Mouse (Mus musculus): ENCODE results near the gene Krtap5-4.
A peak's percentile ranks its signal among the peaks of the same experiment; 100 is the strongest.
"Not testable (repeated sequence)": the region's sequence is repeated elsewhere in the genome, so short reads cannot be mapped to it uniquely, and the experiment has no call there.

The Krtap5-4 gene

DNA sequence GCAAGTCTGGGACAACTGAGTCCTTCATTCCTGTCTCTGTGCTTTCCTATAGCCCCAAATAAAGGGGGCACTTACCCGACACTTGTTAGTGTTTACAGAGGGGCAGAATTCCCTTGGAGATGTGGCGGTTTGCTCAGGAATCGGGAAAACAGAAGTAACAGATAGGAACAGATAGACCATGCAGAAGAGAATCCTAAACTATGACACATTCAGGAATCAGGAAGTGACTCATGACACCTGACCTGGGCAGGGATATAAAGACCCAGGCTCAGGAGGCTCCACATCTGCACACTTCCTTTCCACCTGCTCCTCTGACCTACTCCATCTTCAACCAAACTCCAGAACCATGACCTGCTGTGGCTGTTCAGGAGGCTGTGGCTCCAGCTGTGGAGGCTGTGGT lies at the start of gene Krtap5-4:
Gene Krtap5-4 (plus strand): TSS at position 301 of the 400 bp plus-strand sequence.
- DNase-seq, result no peak

DNA sequence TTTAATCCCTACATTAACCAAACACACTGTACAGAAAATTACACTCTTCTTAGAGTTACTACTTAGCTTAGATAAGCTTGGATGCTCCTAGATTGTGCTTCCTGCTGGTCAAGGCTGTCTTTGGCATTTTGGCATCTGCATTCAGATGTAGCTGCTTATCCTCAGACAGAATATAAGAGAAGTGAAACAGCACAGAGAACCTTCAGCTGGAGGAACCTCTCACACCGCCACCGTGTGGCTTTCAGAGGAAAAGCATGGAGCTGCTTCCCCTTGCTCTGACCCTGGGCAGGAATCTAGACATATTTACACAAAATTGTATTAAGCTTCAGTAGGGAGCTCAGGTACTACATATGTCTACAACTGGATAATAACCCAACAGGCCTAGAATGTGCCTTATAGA lies 47.8 kb upstream of the Krtap5-4 start:
- peak; percentile 37 to 39 for DNase-seq

DNA sequence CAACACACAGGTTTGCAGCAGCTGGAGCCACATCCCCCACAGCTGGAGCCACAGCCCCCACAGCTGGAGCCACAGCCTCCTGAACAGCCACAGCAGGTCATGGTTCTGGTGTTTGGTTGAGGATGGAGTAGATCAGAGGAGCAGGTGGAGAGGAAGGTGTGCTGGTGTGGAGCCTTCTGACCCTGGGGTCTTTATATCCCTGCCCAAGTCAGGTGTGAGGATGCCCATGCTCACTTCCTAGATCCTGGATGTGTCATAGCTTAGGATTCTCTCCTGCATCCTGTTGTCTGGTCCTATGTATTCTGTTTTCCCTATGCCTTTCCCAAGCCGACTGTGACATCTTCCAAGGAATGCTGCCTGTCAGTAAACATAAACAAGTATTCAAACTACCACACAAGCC lies 45.1 kb upstream of the Krtap5-4 start, which contains the start of gene Gm2431:
Gene Gm2431 (minus strand): TSS at position 101 of the 400 bp plus-strand sequence.
- not testable (repeated sequence) for DNase-seq

DNA sequence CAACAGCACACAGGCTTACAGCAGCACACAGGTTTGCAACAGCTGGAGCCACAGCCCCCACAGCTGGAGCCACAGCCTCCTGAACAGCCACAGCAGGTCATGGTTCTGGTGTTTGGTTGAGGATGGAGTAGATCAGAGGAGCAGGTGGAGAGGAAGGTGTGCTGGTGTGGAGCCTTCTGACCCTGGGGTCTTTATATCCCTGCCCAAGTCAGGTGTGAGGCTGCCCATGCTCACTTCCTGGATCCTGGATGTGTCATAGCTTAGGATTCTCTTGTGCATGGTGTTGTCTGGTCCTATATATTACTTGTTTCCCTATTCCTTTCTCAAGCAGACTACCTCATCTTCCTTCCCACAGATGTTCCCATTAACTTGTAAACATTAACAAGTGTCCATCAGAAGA lies 29.1 kb upstream of the Krtap5-4 start, which contains the start of gene Gm4559:
Gene Gm4559 (minus strand): TSS at position 101 of the 400 bp plus-strand sequence.
- not testable (repeated sequence) for DNase-seq

DNA sequence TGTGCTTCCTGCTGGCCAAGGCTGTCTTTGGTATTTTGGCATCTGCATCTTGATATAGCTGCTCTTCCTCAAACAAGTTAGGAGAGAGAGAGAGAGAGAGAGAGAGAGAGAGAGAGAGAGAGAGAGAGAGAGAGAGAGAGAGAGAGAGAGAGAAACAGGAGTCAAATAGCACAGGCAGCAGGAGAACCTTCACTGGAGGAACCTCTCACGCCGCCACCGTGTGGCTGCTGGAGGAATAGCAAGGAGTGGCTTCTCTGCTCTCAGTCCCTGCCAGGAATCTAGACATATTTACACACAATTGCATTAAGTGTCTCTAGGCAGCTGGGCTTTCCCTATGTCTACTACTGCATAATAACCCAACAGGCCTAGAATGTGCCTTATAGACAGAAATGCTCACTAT lies 25.2 kb upstream of the Krtap5-4 start:
- peak; percentile 71 to 76 for DNase-seq

DNA sequence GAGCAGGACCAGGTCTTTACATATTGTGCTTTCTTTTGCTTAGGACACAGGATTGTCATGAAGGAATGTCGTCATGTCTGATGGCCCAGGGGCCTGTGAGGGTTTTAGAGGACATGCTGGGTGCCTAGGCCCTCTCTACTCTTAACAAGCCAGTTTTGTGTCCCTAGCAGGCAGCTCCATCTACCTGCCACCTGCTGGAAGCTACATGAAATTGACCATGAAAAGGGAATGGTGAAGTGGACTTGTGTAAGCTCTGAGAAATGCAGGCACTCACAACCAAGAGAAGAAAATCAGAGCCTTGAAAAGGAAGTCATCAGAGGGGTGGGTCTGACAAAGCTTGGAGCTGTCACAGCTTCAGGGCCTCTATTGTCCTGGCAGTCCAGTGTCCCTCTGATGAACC lies 24.1 kb upstream of the Krtap5-4 start:
- DNase-seq, result not testable (repeated sequence)

DNA sequence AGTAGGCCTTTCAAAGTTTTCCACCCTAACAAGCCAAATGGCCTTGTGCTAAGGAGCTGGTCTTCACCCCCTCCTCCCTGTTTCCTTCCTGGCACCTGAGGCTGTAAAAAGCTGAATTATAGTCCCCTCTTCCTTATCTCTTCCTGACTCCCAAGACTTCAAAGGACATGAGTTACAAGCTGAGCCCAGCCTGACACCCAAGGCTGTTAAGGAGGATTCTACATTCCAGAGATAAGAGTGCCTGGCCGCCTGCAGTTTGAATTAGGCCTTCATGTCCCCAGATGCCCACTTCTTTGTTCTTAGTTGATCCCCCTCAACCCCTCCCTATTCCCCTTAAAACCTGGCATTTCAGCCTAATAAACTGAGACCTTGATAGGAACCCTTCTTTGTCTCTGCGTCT lies 20.5 kb upstream of the Krtap5-4 start:
- DNase-seq, result not testable (repeated sequence)

DNA sequence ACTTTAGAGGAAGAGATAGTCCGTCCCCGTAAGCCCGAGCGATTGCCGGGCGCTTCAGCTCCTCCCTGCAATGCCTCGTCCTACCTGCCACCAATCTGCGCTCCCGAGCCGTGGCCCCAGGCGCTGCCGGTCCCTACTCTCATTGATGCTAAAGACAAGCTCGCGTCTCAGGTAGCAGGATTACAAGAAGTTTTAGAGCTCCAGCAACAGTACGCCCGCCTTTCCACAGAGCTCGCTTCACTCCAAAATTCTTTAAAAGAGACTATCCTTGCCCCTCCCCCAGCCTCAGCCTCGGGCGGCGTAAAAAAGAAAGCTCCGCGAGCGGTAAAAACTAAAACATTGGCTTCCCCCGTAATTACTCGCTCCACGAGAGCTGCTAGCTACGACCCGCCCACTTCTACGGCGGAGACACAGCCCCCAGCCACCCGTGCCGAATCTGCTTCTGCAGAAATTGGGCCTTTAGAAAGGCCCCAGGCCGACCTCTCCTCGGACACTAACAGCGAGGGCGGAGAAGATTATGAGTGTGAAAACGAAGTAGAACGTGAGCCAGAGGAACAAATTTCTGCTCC lies 19.2 kb upstream of the Krtap5-4 start:
- peak; percentile 56 to 57 for DNase-seq

DNA sequence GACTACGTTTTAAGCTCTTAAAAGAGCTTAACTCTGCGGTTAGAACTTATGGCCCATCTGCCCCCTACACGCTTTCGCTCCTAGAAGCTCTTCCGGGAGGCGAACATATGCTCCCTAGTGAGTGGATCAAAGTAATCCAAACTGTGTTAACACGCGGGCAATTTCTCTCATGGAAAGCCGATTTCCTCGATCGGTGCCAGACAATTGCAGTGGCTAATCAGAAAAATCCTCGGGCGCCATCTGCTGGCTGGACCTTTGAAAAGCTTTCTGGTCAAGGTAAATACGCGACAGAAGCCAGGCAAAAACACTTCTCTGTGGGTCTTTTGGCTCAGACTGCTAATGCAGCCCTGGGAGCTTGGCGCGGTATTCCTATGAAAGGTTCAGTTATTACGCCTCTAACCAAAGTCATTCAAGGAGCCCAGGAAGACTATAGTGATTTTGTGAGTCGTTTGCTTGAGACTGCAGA lies 18.7 kb upstream of the Krtap5-4 start:
- peak; percentile 93 to 96 for DNase-seq

DNA sequence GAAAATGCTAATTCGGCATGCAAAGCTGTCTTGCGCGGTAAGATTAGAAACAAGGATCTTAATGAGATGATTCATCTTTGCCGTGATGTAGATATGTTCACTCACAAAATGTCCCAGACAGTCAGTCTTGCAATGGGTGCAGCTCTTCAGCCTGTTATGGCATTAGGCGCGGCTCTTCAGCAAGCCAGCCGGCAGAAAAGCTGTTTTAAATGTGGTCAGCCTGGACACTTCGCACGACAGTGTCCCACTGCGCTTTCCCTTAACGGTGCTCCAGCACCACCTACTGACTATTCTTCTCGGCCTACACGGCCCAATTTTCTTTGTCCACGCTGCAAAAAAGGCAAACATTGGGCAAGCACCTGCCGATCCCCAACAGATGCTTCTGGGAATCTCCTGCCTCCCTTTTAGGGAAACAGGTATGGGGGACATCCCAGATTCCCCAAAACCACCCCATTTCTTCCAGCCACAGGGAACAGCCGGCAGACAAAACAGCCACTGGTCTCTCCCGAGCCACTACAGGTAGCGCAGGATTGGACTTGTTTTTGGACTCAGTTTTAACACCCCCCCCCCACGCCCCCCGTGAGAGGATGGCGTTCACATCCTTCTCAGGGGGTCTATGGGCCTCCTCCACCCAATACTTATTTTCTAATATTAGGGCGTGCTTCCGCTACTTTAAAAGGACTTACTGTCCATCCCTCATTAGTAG lies 18.1 kb upstream of the Krtap5-4 start:
- peak; percentile 49 to 52 for DNase-seq

DNA sequence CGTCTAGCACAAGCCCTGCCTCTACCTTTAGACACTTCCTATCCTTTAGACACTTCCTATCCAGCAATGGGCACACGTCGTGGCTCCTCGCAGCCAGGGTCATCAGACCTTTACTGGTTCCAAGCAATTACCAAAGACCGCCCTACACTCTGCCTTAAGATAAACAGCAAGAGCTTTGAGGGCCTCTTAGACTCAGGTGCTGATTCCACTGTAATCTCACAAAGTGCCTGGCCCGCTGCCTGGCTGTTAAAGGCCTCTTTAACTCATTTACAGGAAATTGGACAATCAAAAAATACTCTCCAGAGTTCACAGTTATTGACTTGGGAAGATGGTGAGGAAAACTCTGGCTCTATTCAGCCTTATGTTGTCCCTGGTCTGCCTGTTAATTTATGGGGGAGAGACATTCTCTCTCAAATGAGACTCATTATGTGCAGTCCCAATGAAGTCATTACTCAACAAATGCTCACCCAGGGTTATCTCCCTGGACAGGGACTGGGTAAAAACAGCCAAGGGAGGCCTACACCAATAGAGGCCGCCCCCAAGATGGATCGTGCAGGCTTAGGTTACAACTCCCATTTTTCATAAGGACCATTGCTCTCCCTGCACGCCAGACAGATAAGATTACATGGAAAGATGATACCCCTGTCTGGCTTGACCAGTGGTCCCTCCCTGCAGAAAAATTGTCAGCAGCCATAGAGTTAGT lies 17.3 kb upstream of the Krtap5-4 start:
- not testable (repeated sequence) for DNase-seq

DNA sequence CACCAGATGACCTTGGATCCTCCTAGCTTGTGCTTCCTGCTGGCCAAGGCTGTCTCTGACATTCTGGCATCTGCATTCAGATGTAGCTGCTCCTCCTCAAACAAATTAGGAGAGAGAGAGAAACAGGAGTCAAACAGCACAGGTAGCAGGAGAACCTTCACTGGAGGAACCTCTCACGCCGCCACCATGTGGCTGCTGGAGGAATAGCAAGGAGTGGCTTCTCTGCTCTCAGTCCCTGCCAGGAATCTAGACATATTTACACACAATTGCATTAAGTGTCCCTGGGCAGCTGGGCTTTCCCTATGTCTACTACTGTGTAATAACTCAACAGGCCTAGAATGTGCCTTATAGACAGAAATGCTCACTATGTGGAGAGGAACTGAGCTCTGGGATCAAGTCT lies 9.5 kb upstream of the Krtap5-4 start:
- DNase-seq, result peak; percentile 41 to 50

DNA sequence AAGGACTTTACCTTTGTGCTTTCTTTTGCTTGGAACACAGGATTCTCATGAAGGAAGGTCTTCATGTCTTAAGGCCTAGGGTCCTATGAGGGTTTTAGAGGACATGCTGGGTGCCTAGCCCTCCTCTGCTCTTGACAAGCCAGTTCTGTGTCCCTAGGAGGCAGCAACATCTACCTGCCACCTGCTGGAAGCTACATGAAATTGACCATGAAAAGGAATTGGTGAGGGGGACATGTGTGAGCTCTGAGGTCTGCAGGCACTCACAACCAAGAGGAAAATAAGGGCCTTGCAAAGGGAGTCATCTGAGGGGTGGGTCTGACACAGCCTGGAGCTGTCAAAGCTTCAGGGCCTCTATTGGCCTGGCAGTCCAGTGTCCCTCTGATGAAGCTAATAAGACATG lies 7.9 kb upstream of the Krtap5-4 start:
- DNase-seq, result no peak

DNA sequence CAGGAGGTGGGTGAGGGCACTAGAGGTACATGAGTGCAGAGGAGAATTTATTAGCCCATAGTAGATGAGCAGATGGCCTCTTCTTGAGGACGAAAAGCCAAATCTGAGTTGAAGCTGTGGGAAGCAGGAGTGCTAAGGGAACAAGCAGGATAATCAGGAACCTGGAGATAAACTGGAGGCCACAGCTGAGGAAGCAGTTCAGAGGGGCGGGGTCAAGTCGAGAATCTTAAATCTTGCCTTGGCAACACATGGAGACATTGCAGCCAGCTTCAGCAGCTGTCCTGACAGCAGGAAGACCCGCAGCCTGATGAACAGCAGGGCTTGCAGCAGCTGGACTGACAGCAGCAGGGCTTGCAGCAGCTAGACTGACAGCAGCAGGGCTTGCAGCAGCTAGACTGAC lies 7.2 kb upstream of the Krtap5-4 start:
- DNase-seq, result not testable (repeated sequence)

DNA sequence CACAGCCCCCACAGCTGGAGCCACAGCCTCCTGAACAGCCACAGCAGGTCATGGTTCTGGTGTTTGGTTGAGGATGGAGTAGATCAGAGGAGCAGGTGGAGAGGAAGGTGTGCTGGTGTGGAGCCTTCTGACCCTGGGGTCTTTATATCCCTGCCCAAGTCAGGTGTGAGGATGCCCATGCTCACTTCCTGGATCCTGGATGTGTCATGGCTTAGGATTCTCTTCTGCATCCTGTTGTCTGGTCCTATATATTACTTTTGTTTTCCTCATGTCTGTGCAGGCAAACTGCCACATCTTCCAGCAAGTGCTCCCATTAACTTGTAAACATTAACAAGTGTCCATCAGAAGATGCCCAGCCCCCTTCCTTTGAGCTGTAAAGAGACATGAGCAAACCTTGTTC lies 6.3 kb upstream of the Krtap5-4 start, which contains the start of gene Krtap5-1:
Gene Krtap5-1 (minus strand): TSS at position 101 of the 400 bp plus-strand sequence.
- not testable (repeated sequence) for DNase-seq

DNA sequence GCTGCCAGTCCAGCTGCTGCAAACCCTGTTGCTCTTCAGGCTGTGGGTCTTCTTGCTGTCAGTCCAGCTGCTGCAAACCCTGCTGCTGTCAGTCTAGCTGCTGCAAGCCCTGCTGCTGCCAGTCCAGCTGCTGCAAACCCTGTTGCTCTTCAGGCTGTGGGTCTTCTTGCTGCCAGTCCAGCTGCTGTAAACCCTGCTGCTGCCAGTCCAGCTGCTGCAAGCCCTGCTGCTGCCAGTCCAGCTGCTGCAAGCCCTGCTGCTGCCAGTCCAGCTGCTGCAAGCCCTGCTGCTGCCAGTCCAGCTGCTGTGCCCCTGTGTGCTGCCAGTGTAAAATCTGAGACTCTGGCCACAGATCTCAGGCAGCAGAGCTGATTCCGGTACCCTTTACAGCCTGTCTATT lies 580 bp downstream of the Krtap5-4 start:
- DNase-seq, result not testable (repeated sequence)

DNA sequence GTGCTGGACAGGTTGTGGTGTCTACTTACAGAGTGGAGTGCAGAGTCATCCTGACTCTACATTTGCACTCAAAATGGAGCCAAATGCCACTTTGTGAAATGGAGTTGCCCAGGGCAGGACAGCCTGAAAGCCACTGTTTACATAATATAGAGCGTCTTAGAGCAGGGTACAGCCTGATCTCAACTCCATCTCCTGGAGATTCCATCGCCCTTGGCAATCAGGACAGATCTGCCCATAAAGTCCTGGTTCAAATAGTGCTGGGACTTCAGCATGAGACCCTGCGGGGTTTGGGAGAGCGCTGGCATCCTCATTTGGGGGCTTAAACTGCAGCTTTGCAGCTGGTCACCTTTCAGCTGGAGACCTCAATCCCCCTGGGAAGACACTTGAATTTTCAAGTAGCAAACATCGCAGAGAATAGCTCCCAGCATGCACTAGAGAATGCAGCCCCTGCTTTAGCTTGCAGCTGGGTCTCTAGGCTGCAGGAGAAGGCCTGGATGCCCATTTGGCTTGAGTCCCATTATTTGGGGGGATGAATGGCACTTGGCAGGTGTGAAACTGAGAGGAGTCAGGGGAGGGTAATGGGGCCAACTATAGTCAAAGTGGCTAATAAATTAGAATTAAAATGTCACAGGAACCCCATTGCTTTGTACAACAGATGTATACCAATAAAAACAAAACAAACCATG lies 11.4 kb downstream of the Krtap5-4 start:
- no peak for DNase-seq

DNA sequence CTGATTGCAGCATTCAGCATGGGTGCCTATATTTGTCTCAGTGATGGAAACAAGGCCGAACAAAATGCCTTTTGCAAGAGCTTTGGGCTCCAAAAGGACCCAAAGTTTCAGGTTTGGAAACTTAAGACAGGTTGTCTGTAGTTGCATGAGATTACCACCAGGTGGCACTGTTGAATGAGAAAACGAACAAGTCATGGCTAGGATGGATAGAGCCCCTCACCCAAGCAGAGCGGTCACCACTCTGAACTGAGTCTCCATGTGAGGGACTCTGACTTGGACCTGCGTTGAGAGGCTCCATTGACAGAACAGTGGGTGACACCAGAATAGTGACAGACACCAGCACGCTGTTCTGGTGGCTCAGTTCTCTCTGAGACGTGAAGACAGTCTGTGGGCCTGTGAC lies 13.2 kb downstream of the Krtap5-4 start:
- peak; percentile 21 to 45 for DNase-seq

DNA sequence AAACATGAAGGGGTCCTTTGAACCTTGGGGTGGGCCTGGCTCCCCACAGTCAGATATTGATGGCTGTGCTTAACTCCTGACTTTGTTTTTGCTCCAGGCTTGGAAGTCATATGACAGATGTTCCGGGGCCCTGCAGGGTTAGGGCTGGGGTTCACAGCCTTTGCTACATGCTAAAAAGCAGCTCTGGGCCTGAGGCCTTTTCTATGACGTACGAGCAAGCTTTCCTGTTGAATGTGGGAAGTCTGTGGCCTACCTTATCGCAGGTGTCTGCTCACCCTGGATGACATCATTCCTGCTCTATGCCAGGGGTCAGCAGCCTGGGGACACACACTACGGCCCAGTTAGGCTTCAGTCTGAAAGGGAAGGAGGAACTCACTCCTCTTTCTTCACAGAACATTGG lies 13.9 kb downstream of the Krtap5-4 start:
- DNase-seq, result no peak

DNA sequence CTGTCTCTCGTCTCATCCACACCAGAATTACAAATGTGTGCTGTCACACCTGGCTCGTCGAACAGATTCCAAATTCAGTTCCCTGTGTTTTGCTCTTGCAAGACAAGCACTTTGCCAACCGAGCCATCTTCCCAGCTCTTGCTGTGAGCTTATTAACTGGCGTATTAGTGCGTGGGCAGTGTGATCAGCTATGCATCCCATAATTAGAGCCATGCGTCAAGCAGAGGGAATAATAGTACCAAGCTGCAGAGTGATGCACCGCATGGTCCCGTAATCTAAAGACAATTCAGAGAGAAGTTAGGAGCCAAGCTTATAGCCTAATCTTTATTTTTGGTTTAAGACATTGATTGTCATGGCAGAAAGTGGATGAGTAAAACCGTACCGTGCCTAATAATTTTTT lies 15.8 kb downstream of the Krtap5-4 start:
- DNase-seq, result no peak

DNA sequence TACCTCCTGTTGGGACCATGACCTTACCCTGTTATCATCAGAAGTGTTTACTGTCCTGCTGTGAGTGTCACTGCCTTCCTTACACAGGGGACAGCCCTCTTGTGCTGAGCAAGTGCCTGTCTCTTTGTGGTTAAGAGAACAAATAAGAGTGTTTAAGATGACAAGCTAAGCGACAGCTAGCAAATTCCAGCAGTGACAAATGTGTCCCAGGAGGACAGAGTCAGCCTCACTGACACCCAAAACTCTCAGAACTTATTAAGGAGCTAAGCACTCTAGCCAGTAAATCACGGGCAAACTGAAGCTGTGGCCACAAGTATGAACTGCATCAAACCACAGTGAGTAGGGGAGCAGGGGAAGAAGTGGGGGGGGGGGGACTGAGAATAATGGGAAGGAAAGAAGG lies 17.6 kb downstream of the Krtap5-4 start:
- DNase-seq, result no peak

DNA sequence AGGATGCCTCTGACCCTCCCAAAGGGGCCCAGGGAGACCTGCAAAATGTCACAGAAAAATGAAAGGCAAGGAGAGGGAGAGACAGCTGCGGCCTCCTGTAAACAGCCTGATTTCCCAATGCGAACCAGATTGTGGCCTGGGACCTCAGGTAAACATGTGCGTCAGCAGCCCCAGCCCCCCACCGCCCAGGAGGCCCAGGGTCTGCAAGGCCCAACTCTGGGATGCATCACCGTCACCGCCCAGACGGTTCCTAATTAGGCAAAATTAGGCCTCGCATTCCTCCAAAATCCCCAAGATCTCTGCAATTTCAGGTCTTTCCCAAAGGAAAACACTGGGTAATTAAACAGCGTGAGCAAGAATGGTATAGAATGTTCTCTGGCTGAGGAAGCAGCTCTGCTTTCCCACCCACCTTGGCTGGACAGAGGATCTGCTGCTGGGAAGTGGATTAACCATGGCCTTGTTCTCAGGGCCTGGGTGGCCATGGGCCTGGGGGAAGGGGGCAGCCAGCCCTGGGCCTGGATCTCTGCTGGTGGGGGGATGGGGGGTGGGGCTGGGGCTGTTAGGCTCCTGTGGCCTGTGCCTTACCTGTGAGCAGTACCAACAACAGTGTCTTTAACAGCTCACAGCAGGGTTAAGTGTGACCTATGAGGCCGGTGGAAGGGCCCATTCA lies 18.4 kb downstream of the Krtap5-4 start:
- not testable (repeated sequence) for DNase-seq
